Mouse (Mus musculus): ENCODE measurements at regions not wholly inside any gene's neighbourhood (a gene's known extent, or its start where the extent isn't known, plus 50 kb on each side); places are given as distances from the start of the nearest gene placed in this dataset.

DNA sequence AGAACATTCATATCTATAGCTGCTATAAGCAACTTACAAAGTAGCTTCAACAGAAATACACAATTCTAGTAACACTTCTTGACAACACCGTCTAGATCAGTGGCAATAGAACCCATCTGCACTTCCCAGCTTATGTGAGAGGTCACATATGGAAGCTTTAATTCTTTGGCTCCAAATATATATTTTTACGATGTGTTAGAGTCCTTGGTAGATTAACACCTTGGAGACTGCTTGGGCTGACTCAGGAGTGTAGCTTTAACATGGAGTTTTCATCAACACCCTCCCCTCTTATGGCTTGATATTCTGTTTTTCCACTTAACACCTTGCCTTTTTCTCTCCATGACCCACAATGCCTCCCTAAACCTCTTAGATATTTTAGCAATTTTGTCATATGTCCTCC, 221.1 kb downstream of the AI593442 start:
- no peaks in the 10 kb centered on the region for H3K9me3 ChIP-seq (replicated peaks)
- 84% methylated on average over 2 of the region's 2 CpGs for WGBS
- H3K4me3 ChIP-seq: no peak overlapping the region
- no peak for ATAC-seq
- H3K4me1 ChIP-seq: no peaks in the 10 kb centered on the region
- no peaks in the 10 kb centered on the region for H3K27me3 ChIP-seq
- H3K9ac ChIP-seq: no peak overlapping the region
- no peaks in the 10 kb centered on the region for H3K36me3 ChIP-seq (ENCODE audit: poor library complexity, severe bottlenecking)
- no peak overlapping the region for H3K27ac ChIP-seq
- no peak overlapping the region for H3K4me2 ChIP-seq

DNA sequence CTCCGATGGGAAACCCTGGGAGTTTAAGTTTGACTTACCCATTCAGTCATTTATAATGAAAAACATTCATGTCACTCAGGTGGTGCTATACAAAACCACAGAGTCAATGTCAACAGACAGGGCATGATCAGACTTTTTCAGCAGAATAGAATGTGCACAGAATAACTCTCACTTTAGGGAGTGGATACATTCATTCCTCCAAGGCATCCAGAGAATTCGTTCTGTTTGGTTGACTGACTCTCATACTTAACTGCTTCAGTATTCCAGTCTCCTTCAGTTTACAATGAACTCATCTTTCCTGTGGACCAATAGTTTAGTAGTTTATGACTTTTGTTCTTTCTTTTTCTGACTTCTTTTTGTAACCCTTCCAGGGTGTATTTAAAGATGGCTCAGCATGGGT, 225.1 kb downstream of the AI593442 start:
- no peak for ATAC-seq
- 84% methylated on average over 2 of the region's 2 CpGs for WGBS
- no peaks in the 10 kb centered on the region for H3K4me1 ChIP-seq
- H3K4me3 ChIP-seq: no peak overlapping the region
- no peaks in the 10 kb centered on the region for H3K27me3 ChIP-seq
- no peak overlapping the region for H3K4me2 ChIP-seq
- H3K27ac ChIP-seq: no peak overlapping the region
- H3K9ac ChIP-seq: no peak overlapping the region
- H3K9me3 ChIP-seq (replicated peaks): no peaks in the 10 kb centered on the region
- H3K36me3 ChIP-seq (ENCODE audit: poor library complexity, severe bottlenecking): no peaks in the 10 kb centered on the region

DNA sequence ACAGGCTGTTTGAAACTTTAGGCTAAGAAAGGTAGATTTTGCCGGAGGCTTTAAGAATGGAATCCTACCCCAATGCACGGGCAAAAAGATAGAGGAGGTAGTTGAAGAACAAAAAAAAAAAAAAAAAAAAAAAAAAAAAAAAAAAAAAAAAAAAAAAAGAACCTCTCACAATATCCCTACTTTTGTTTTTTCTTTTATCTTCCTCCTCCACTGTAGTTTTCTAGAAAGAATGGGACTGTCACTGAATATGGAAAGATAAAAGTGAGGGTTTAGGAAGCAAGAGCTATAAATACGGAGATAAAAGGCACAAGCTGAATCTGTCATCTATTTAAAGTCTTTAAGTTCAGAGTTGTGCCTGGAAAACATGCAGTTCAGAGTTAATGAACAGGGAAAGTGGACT, 227.8 kb downstream of the AI593442 start:
- Histone ChIP-seq H3K36me3 (ENCODE audit: poor library complexity, severe bottlenecking) (no peaks in the 10 kb centered on the region), H3K4me2 (no peak overlapping the region), H3K27ac (no peak overlapping the region), H3K4me1 (no peaks in the 10 kb centered on the region), H3K4me3 (no peak overlapping the region), H3K9ac (no peak overlapping the region), H3K27me3 (no peaks in the 10 kb centered on the region), H3K9me3 (replicated peaks) (no peaks in the 10 kb centered on the region)
- 85% methylated on average over 3 of the region's 3 CpGs for WGBS
- no peak for ATAC-seq

DNA sequence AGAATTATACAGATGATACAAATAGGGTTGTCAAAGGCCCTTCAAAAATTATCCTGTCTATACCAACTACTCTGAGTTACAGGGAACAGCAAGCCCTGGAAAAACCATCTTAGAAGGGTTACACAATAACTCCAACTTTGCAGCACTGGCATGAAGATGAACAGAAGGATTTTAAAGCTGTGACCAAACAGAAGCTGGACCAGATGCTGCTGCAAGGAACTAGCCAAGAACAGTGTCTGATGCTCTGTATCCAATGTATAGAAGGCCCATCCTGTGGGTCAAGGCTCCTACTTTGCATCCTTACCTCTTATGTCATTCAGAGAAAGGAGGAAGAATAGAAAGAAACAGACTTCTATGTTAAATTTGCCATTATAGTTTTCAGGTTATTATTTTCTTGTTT, 231.3 kb downstream of the AI593442 start:
- ATAC-seq: no peak
- Histone ChIP-seq H3K9ac (no peak overlapping the region), H3K9me3 (replicated peaks) (no peaks in the 10 kb centered on the region), H3K27me3 (no peaks in the 10 kb centered on the region), H3K36me3 (ENCODE audit: poor library complexity, severe bottlenecking) (no peaks in the 10 kb centered on the region), H3K4me1 (no peaks in the 10 kb centered on the region), H3K4me2 (no peak overlapping the region), H3K27ac (no peak overlapping the region), H3K4me3 (no peak overlapping the region)

DNA sequence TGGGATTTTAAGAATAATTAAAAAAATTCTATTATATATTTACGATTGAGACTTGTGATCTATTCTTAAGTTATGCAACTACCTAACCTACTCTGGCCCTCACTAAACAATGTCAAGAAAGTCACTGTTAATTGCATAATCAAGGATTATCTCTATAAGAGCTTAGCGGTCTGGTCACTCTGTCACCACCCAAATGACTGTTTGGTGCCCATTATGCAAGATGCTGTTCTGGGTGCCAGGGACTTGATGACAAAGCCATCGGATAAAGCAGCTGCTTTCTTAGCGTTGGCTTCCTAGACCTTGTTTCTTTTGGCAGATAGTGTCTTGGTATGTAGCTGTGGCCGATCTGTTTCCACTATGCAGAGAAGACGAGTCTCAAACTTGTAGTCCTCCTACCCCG, 236.4 kb downstream of the AI593442 start:
- no peak for ATAC-seq

DNA sequence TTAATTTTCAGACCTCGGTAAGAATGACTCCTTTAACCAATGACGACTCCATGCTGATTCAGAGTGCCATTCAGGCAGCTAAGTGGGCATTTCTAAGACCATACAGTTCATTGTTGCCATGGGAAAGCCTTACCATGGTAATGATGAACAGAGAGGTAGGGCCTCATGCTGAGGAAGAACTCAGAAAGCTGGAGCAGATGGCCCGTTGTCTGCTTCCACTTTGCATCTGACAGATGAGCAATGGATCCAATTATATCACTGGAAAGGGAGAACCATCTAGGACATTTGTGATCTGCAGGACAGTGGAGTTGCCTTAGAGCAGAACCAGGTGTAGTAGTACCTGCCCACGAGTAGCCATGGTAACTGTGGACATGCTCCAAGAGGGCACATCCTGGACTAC, 245.4 kb downstream of the AI593442 start:
- no peak for ATAC-seq
- Histone ChIP-seq H3K27me3 (no peaks in the 10 kb centered on the region), H3K27ac (no peak overlapping the region), H3K4me2 (no peak overlapping the region), H3K9ac (no peak overlapping the region), H3K4me3 (no peak overlapping the region), H3K4me1 (no peaks in the 10 kb centered on the region), H3K36me3 (ENCODE audit: poor library complexity, severe bottlenecking) (no peaks in the 10 kb centered on the region), H3K9me3 (replicated peaks) (no peaks in the 10 kb centered on the region; the same call in 1 of the 2 replicates)
- WGBS: 55% methylated on average over 4 of the region's 4 CpGs

More for the DNA sequence above, 236.4 kb downstream of the AI593442 start:
- WGBS: 89% methylated on average over 7 of the region's 7 CpGs
- Histone ChIP-seq H3K27me3 (no peaks in the 10 kb centered on the region), H3K4me3 (no peak overlapping the region), H3K4me1 (no peaks in the 10 kb centered on the region), H3K36me3 (ENCODE audit: poor library complexity, severe bottlenecking) (no peaks in the 10 kb centered on the region), H3K9me3 (replicated peaks) (no peaks in the 10 kb centered on the region), H3K9ac (no peak overlapping the region), H3K27ac (no peak overlapping the region), H3K4me2 (no peak overlapping the region)

DNA sequence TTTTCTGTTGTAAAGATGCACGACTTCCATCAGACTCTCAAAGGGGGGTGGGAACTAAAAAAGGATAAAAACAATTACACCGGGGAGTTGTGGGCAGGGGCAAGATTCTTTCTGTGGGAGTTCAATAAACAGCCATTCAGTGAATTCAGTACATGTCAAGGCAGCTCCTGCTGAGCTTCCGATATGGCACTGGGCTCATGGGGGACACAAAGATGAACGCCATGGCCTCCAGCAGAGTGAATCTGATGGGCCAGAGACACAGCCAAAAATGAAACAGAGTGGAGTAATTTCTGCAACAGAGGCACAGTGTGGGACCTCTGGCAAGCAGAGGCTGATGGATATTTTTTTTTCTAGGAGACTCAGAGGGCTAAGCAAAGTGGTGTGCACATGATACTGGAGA, 254.2 kb downstream of the AI593442 start:
- ATAC-seq: no peak
- no peaks in the 10 kb centered on the region for H3K36me3 ChIP-seq (ENCODE audit: poor library complexity, severe bottlenecking)
- no peak overlapping the region for H3K4me2 ChIP-seq
- no peak overlapping the region for H3K9ac ChIP-seq
- H3K27ac ChIP-seq: no peak overlapping the region
- 0 out of 2 replicates have a peak, but pooled peaks cover 5% of the 10 kb centered on the region for H3K4me1 ChIP-seq
- H3K9me3 ChIP-seq (replicated peaks): no peaks in the 10 kb centered on the region
- WGBS: 3% methylated on average over 4 of the region's 4 CpGs
- H3K4me3 ChIP-seq: no peak overlapping the region
- no peaks in the 10 kb centered on the region for H3K27me3 ChIP-seq

DNA sequence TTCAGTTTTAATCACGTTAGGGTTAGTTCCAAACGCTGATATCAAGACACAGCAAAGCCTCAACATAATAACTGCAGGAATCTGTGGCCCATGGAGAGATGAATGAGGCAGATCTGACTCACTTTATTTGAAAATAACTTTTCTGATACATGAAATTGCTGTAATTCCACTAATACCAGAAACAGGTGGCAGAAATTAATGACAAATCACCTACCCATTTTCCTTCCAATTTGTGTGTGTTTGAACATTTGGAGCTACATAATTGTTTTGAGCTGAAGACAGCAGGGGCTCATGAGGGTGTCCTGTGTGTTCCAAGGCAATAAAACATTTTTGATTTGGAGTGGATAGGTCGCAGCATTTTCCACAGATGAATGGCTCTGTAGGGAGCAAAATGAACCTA, 254.2 kb upstream of the Zc3h12c start:
- 0 out of 2 replicates have a peak, but pooled peaks cover 5% of the 10 kb centered on the region for H3K4me1 ChIP-seq
- WGBS: 67% methylated on average over 3 of the region's 3 CpGs

DNA sequence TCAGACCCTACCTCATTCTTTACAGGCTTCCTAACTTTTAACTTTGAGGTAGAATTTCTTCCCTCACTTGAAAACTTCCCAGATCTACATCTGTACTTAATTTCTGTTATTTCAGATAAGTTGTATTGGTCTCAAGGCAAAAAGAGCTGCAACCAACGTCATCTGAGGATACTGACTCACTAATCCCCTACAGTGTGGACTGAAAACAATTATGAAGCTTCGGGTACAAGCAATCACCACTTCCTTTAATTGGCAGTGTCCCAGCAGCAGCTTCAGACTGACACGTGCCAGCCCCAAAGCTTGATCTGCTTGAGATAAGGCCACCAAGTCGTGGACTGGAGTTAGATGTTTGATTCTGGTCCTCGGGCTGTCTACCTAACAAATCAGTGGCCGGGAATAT, 247.3 kb upstream of the Zc3h12c start:
- no peak for ATAC-seq
- H3K36me3 ChIP-seq (ENCODE audit: poor library complexity, severe bottlenecking): no peaks in the 10 kb centered on the region
- no peak overlapping the region for H3K4me2 ChIP-seq

More for the DNA sequence above, 254.2 kb upstream of the Zc3h12c start:
- H3K9ac ChIP-seq: no peak overlapping the region
- no peak overlapping the region for H3K27ac ChIP-seq
- H3K4me3 ChIP-seq: no peak overlapping the region
- H3K27me3 ChIP-seq: no peaks in the 10 kb centered on the region
- no peak overlapping the region for H3K4me2 ChIP-seq
- ATAC-seq: no peak
- H3K9me3 ChIP-seq (replicated peaks): no peaks in the 10 kb centered on the region
- H3K36me3 ChIP-seq (ENCODE audit: poor library complexity, severe bottlenecking): no peaks in the 10 kb centered on the region

DNA sequence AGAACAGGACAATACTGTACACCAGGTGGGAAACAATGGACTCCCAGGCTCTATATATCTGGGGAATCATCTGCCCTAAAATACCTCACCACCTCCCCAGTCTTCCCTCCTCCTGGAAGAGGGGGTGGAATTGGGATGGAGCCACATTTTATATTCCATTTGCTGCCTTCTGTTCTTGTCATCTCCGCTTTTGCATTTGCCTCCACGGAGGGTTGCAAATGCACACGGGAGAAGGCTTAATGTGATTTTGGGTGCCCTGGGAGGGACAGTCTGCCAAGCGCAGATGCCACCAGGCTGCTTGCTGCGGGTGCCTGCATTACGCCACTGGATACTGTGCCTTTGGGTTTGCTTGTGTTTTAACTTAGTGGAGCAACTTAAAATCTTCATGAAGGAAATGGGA, 239.5 kb upstream of the Zc3h12c start:
- Histone ChIP-seq H3K9ac (no peak overlapping the region), H3K4me1 (no peaks in the 10 kb centered on the region), H3K27ac (no peak overlapping the region), H3K4me3 (no peak overlapping the region), H3K9me3 (replicated peaks) (no peaks in the 10 kb centered on the region), H3K4me2 (no peak overlapping the region), H3K27me3 (no peaks in the 10 kb centered on the region), H3K36me3 (ENCODE audit: poor library complexity, severe bottlenecking) (no peaks in the 10 kb centered on the region)
- no peak for ATAC-seq
- WGBS: 91% methylated on average over 6 of the region's 6 CpGs

More for the DNA sequence above, 247.3 kb upstream of the Zc3h12c start:
- H3K9ac ChIP-seq: no peak overlapping the region
- no peak overlapping the region for H3K27ac ChIP-seq
- no peaks in the 10 kb centered on the region for H3K9me3 ChIP-seq (replicated peaks)
- H3K27me3 ChIP-seq: no peaks in the 10 kb centered on the region
- no peak overlapping the region for H3K4me3 ChIP-seq
- WGBS: 66% methylated on average over 6 of the region's 6 CpGs
- no peaks in the 10 kb centered on the region for H3K4me1 ChIP-seq

DNA sequence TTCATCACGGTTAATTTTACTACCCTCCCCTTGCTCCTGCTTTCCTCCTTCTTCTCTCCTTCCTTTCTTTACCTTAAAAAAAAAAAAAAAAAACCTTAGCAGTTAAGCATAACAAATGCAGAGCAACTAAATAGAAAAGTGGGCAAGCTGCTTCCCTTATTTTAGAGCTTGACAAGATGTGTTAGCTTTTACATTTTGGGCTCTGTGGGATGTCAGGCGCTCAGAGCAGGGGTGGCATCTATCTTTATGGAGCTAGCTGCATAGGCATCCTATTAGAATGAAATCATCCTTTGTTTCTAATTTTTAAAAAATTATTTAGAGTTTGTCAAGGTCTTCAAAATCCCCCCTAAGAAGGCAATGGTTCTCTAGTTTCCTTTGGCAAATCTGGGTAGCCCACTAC, 234.1 kb upstream of the Zc3h12c start:
- Histone ChIP-seq H3K9ac (no peak overlapping the region), H3K27me3 (no peaks in the 10 kb centered on the region), H3K27ac (no peak overlapping the region), H3K4me3 (no peak overlapping the region), H3K4me1 (no peaks in the 10 kb centered on the region), H3K36me3 (ENCODE audit: poor library complexity, severe bottlenecking) (no peaks in the 10 kb centered on the region), H3K4me2 (no peak overlapping the region), H3K9me3 (replicated peaks) (no peaks in the 10 kb centered on the region)
- no peak for ATAC-seq
- WGBS: 84% methylated on average over 2 of the region's 2 CpGs

DNA sequence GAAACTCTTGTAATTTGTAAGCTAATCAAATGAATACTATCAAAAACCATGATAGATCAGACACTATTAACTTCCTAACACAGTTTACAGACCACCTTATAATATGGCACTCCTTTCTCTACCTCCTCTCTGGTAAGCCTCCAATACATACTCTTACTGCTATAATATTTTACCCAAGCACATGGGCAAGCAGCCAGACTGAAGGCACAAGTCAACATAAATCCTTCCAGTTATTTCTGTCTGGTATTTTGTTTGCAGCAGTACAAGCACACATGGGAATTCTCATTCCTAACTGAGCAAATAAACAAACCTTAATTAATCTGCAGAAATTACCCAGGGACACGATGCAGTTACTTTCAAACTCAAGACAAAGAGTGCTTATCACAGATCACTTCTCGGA, 210.7 kb upstream of the Zc3h12c start:
- WGBS: 72% methylated on average over 2 of the region's 2 CpGs
- Histone ChIP-seq H3K27me3 (no peaks in the 10 kb centered on the region), H3K36me3 (ENCODE audit: poor library complexity, severe bottlenecking) (no peaks in the 10 kb centered on the region), H3K4me3 (no peak overlapping the region), H3K9ac (no peak overlapping the region), H3K27ac (no peak overlapping the region), H3K4me2 (no peak overlapping the region), H3K9me3 (replicated peaks) (no peaks in the 10 kb centered on the region), H3K4me1 (no peaks in the 10 kb centered on the region)
- no peak for ATAC-seq

DNA sequence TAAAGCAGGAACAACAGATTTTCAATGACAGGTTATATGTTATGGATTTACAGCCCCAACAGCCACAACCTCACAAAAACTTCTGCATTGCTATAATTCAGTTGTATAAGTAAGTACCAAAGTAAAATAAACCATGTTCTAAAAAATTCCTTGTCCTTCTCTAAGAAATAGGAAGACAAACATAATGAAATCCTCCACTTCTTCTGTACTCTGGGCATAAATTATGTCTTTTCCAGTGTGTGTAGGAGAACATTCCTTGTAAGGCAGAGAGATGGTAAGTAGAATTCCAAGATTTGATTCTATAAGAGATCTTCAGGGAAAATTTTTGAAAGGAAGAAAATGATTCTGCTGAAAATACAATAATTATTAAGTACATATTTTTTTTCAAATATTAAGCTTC, 209.4 kb upstream of the Zc3h12c start:
- no peaks in the 10 kb centered on the region for H3K9me3 ChIP-seq (replicated peaks)
- H3K27ac ChIP-seq: no peak overlapping the region
- no peak for ATAC-seq
- no peak overlapping the region for H3K9ac ChIP-seq
- no peak overlapping the region for H3K4me2 ChIP-seq
- no peaks in the 10 kb centered on the region for H3K36me3 ChIP-seq (ENCODE audit: poor library complexity, severe bottlenecking)
- H3K4me3 ChIP-seq: no peak overlapping the region
- H3K4me1 ChIP-seq: no peaks in the 10 kb centered on the region
- no peaks in the 10 kb centered on the region for H3K27me3 ChIP-seq
